11 mouse cellular contexts compared by ENCODE assay signal in the genomic region with DNA sequence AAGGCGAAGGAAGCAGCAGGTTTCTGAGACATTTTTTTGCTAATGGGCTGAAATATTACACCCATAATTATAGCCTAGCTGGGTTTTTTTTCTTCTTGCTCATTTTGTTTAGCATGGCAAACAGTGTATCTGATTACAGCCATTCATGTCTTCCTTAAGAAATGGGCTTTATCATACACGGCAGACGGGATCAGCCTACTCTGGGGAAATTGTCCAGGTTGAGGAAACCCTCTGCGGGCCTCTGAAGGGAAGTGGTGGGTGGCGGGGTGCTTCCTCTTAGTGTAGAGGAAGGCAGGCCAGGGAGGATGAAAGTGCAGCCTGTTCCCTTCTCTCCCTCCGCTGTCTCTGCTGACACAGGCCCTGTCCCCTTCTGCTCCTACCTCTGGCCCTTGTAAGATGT.
DNase-seq lines count a peak whose midpoint lies in the region; ATAC-seq lines count a peak whose summit lies in the region.
"Had no signal": no experiment of that assay in that cellular context is flagged by ENCODE, and none has a peak within 500 bp of the region (broad histone marks: within the 10 kb centered on the region; RNA-seq: fewer than 3 reads in every experiment).

No protein-coding gene starts in this region.

- H3K27me3 ChIP-seq in heart, embryonic 11.5 days (ENCODE audit: control insufficient read depth, insufficient read depth, low read length), result no peaks in the 10 kb centered on the region
- H3K27me3 ChIP-seq: hindbrain, embryonic 15.5 days had no signal

- H3K9ac ChIP-seq in heart, embryonic 11.5 days (ENCODE audit: low read depth, low read length), result no peak overlapping the region
- H3K9ac ChIP-seq: hindbrain, embryonic 15.5 days had no signal

- intact Hi-C loops in left cerebral cortex, postnatal 36 days (cut with DNase I), result no loop called here

- H3K4me2 ChIP-seq in heart, embryonic 11.5 days, result no peak overlapping the region
- H3K4me2 ChIP-seq: hindbrain, embryonic 15.5 days had no signal

- H3K4me1 ChIP-seq in heart, embryonic 11.5 days (ENCODE audit: control insufficient read depth, insufficient read depth, low read length), result no peaks in the 10 kb centered on the region

- WGBS in heart, embryonic 11.5 days (ENCODE audit: insufficient replicate concordance), result 55% methylated on average over 6 of the region's 6 CpGs

- H3K4me3 ChIP-seq in heart, embryonic 11.5 days (ENCODE audit: low read depth, low read length), result no peak overlapping the region
- H3K4me3 ChIP-seq: hindbrain, embryonic 15.5 days had no signal

- peak; percentile 97 for DNase-seq in heart, adult 11 months
- peak; percentile 77 for DNase-seq in MEL-GATA-1-ER (ENCODE audit: extremely low read depth, low read depth)
- DNase-seq in spleen, adult 12 weeks (ENCODE audit: low spot score), result peak; percentile 9
- DNase-seq in ovary, postnatal 14 days (ENCODE audit: low spot score), result no peak
- no peak for DNase-seq in frontal cortex, postnatal 25 days (ENCODE audit: low spot score in 2 of 2)
- no peak for DNase-seq in left cerebral cortex, postnatal 36 days (ENCODE audit: low spot score in 2 of 2)
- DNase-seq: cerebellum, postnatal 10 days; retina, postnatal 1 day had no signal

- H3K27ac ChIP-seq in heart, embryonic 11.5 days (ENCODE audit: low read depth, low read length), result no peak overlapping the region
- H3K27ac ChIP-seq: hindbrain, embryonic 15.5 days had no signal

- no peak for ATAC-seq in heart, embryonic 11.5 days (replicated peaks; ENCODE audit: insufficient number of reproducible peaks, low FRiP score, low TSS enrichment)
- peak; percentile 97 to 98 for ATAC-seq in hematopoietic stem cell, adult 5-6 weeks (replicated peaks in 1 of 2; ENCODE audit: insufficient read depth in 1 of 2, low FRiP score in 2 of 2, low TSS enrichment in 1 of 2, low read depth in 1 of 2, poor library complexity in 2 of 2, severe bottlenecking in 2 of 2)

- no peaks in the 10 kb centered on the region for H3K36me3 ChIP-seq in heart, embryonic 11.5 days (ENCODE audit: control insufficient read depth, insufficient read depth, low read length)
- H3K36me3 ChIP-seq: hindbrain, embryonic 15.5 days had no signal

- H3K9me3 ChIP-seq in heart, embryonic 11.5 days (replicated peaks; ENCODE audit: control insufficient read depth, low read length), result no peaks in the 10 kb centered on the region
- H3K9me3 ChIP-seq: hindbrain, embryonic 15.5 days had no signal

Comparison
In these comparisons a context has a peak if more than half of its experiments do, and no peak if none do; other contexts are left out.
1. DNase-seq: peak in heart, adult 11 months (single experiment), MEL-GATA-1-ER (single experiment) and spleen, adult 12 weeks (single experiment); none in ovary, postnatal 14 days (single experiment), frontal cortex, postnatal 25 days (0 of 2) and left cerebral cortex, postnatal 36 days (0 of 2).